Mouse (Mus musculus) erythroblast, adult 5-6 weeks (primary cell): ENCODE measurements around the gene Pafah2. TPM values are rescaled to one million over a fixed set of nuclear protein-coding genes. Genes with fewer than 3 reads are reported as not detected.
A peak's percentile ranks its signal among the peaks of the same experiment; 100 is the strongest.

Experiments used
- ATAC-seq: replicated peaks from 2 replicates; pipeline ENCODE4 v1.8.0; 2016; ENCODE audit warnings: moderate number of reproducible peaks, mild to moderate bottlenecking, moderate TSS enrichment, inconsistent platforms; ENCODE audit not compliant: poor library complexity, low FRiP score, severe bottlenecking
- total RNA-seq, 2 experiments: library from RNA; stranded (forward) in 1 of 2; stranded (reverse) in 1 of 2; fragments of 150-400 nt in 1 of 2; fragments of 200-764, 138-1000 nt in 1 of 2; gene quantifications; 2 replicates each; pipeline versions ENCODE4 v1.2.3 to v1.2.4; 2015 to 2017; ENCODE audit warnings: low replicate concordance in 2 of 2

The Pafah2 gene
- total RNA-seq (2015; ENCODE audit: low replicate concordance): 3.1 and 3.3 TPM in 2 replicates
- total RNA-seq (2017; ENCODE audit: low replicate concordance): 1.5 and 3.9 TPM in 2 replicates

DNA sequence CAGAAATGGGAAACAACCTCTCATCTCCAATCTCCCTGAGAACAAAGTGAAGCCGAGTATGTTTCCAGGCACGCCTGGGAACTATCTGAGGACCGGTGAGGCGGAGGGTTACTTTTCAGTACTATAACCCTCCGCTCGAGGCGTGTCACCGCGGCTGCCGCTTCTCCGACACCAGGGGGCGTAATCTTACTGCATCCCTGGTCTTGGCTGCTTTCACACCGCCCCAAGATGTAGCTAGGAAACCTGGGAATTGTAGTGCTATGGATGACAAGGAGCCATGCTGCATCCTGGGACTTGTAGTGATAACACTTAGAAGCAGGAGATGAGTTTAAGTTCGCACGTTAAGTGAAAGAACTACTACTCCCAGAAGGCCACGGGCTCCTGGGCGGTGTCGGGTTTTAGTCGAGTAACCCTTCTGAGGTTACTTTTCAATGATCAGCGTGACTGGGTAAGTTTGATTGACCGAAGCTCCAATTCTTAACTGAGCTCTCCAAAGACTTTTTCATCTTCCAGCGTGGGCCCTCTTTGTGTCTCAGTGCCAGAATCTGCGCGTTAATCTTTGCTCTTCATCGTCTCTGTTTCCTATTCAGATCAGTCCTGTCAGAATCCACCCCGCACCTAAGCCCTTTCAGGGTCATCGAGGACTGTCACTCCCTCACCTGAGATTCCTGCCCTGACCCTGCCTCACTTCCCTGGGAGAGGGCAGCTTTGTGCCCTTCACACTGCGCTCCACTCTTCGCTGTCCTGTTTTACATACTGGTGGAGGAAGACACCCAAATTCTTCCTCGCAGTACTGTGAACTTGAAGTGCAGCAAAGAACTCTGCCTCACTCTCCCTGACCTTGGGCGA is at the start of gene Pafah2:
Pafah2 (plus strand) TSS at position 344 of the 849 bp plus-strand sequence.
- peak; percentile 98 for ATAC-seq

DNA sequence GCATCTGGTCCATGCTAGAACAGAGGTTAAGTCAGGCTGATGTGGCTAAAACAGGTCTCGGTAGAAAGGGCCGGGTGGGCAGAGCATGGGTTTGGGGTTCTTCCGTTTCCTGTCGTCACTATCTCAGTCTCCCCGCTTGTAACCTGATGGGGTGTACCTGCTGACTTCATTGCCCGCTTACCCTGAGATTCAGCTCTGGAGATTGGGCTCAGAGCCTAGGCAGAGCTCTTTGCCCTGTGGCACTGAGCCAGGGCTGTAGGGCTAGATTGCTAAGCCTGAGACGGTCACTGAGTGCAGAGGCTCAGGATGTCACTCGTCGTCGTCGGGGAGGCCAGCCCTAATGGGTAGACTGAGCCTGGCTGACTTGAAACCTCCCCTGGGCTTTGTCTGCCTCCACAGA is 48.0 kb upstream of the Pafah2 start:
- ATAC-seq: no peak

GRCm38 (mm10) chr4:134348545-134348944 is 47.6 kb upstream of the Pafah2 start:
- ATAC-seq: no peak

GRCm38 (mm10) chr4:134349829-134350228 is 46.3 kb upstream of the Pafah2 start:
- ATAC-seq: no peak

- no peak for ATAC-seq
Measured at GRCm38 (mm10) chr4:134350641-134351040, 45.5 kb upstream of the Pafah2 start.

DNA sequence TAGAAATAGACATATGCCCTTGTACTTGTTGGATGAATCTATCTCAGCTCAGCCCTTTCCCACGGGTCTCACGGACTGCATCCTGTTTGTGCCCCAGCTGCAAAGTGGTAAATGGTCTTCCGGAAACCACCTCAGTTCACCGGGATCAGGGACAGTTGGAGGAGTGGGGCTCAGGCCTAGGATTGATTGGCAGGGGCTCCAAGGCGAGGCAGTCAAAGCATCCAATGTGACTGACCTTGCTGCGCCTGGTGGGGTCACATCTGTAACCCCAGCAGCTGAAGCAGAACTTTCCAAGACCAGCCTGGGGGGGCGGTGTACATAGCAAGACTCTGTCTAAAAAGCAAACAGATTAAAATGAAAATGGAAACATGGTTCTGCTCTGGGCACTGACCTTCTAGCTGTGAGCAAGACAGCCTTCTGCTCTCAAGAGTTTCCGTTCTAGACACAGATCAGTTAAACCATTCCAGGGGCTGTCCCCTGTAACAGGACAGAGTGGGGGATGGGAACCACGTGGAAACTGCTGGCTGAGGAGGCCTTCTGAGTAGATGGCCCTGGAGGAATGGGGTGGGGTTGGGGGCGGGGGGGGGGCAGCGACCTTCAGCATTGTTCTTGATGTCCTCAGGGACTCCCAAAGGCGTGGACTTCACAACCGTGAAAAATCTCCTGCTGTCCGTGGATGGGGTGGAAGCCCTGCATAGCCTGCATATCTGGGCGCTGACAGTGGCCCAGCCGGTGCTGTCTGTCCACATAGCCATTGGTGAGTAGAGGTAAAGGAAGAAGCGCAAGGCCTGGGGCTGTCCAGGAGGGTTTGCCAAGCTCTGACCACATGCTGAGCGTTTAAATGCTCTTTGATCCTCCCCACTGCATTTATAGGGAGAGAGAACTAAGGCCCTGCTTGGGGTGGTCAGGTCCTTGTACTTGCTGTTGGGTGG is 44.5 kb upstream of the Pafah2 start:
- ATAC-seq: no peak

- ATAC-seq: no peak
Measured at GRCm38 (mm10) chr4:134352261-134352707, 43.8 kb upstream of the Pafah2 start.

GRCm38 (mm10) chr4:134352929-134353328 is 43.2 kb upstream of the Pafah2 start:
- no peak for ATAC-seq

DNA sequence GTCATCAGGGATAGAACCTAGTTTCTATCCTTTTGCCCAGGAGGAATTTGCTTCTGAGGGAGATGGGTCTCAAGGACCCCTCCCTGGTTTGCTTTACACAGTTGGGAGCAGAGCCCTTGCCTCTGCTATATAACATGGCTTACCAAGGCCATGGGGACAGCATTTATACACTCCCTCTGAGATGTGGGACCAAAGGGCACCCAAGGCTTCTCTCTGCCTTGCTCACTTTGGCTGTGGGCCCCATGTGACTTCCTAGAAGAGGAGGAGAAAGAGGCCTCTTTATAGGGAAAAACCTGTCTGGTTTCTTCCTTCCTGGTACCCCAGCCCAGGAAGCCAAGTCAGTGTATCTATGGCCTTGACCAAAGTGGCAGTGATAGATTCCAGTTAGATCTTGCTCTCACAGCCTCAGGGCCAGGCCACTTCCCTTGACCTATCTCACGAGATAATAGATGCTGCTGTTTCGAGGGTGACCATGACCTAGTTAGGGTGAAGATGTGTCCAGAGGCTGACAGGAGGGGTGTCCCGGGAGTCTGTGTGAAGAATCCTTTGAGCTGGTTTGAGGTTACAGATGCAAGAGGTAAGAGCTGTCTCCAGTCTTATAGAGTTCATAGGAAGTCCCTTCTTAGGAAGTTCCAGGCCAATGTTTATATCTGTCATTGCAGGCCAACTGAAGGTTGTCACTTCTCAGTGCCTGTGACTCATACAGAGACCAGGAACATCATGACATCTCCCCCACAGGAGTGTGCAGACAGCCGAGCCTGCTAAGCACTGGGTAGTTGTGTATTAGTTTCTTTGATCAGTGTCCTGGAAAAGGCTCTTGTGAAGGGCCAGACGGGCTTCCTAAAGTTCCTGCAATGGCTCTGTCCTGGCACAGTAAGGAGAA is 42.4 kb upstream of the Pafah2 start:
- ATAC-seq: no peak

- no peak for ATAC-seq
Measured at GRCm38 (mm10) chr4:134355841-134356452, 40.2 kb upstream of the Pafah2 start.

DNA sequence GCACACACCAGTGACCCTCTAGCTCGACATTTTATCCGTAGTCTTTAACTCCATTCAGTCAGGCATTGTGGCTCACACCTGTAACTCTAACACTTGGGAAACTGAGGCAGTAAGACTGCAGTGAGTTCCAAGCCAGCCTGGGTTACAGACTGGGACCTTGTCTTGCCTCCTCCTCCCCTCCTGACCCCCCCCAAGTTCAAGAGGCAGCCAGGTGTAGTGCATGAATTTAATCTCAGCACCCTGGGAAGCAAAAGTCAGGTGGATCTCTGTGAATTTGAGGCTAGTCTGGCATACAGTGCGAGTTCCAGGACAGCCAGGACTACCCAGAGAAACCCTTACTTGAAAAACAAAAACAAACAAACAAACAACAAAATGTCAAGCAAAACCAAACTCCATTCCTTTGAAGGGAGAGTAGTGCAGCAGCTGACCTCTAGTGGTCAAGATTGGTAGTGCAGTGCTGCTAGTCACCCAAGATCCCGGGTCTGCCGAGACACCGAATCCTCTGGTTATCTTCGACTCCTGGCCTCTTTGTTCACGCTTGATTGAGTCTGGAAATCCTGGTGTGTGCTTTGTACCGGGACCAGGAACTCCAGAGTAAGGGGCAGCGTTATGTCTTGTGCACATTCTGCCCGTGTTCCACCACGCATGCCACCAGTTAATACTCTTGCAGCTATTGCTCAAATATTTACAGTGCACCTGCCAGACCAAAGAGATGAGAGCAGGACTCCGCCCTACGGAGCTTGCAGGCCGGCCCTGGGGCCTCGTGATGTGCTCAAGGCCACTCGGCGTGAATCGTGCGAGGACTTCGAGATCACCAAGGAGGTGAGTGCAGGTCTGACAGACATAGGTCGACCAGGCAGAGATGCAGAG is 39.3 kb upstream of the Pafah2 start:
- peak; percentile 73 for ATAC-seq

DNA sequence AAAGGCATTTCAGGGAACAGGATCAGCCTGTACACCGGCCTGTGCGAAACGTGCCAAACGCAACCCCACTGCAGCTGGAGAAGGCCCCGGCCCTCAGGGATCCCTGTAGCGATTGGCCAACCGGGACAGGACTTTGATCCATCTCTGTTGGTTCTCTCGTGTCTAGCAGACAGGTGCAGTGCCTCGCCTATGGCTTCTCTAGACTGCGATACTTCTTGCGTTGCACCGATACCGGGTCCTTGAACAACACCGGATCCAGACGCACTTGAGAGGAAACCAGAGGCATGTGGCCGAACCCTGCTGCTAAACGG is 38.7 kb upstream of the Pafah2 start:
- ATAC-seq: no peak

- ATAC-seq: no peak
Measured at GRCm38 (mm10) chr4:134359649-134360048, 36.5 kb upstream of the Pafah2 start.

GRCm38 (mm10) chr4:134361215-134361614 is 34.9 kb upstream of the Pafah2 start:
- ATAC-seq: no peak

GRCm38 (mm10) chr4:134362124-134362523 is 34.0 kb upstream of the Pafah2 start:
- ATAC-seq: no peak

- no peak for ATAC-seq
Measured at GRCm38 (mm10) chr4:134362586-134362985, 33.5 kb upstream of the Pafah2 start.

DNA sequence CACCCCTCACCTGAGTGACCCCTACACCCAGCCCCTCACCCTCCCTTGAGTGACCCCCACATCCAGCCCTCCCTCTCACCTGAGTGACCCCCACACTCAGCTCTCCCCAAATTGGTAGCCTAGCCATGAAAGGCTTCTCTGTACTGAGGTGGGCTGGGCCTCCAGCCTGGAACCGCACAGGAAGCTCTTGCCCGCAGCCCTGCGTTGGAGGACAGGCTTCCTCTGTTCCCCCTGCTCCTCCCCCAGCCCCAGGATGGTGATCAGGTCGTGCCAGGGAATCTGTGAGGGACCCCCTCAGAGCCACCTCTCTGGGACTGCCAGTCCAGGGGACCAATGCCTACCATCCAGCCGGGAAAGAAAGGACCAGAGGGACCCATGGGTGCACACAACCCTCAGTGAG is 30.8 kb upstream of the Pafah2 start:
- ATAC-seq: no peak

DNA sequence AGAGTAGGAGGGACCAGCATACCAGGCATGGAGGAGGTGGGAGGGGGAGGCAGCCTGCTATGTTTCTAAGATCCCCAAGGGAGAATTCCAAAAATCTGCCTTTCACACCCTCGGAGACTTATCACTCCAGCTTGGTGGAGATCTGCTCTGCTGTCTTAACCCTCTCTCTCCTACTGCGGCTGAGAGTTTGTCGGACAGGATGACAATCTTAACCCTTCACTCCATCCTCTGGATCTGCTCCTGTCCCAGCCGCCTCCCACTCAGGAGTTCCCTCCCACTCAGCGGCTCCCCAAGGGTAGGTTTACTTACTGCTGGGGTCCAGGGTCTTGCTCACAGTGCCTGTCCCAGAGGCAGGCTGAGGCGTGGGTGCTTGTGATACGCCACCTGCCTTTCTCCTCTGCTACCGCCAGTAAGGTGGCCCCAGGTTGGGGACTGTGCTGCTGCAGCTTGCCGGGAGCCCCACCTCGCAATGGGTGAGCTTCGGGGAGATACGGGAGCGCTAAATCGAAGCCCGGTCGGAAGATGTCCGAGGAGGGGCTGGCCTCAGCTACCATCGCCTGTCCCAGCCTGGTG is 25.4 kb upstream of the Pafah2 start:
- no peak for ATAC-seq
